Mouse (Mus musculus) heart, postnatal 0 days (tissue): Measurements from ENCODE around the gene Kri1.

ENCODE experiments used
- CTCF ChIP-seq: IDR thresholded peaks from 2 replicates; pipeline ENCODE4 v1.5.1; 2016; ENCODE audit warnings: antibody characterized with exemption, control low read depth, low read depth
- EP300 ChIP-seq: IDR thresholded peaks from 2 replicates; pipeline ENCODE4 v1.6.1; 2016; ENCODE audit warnings: antibody characterized with exemption, low read depth

GRCm38 (mm10) chr9:21235341-21235740 is 52.4 kb downstream of the Kri1 start:
- TF ChIP-seq CTCF: no peak
- TF ChIP-seq EP300: no peak
